Mouse (Mus musculus): ENCODE data around the gene Slc47a2. TPM values are rescaled to one million over a fixed set of nuclear protein-coding genes. Genes with fewer than 3 reads are reported as not detected.

The Slc47a2 gene
- polyA plus RNA-seq, 1 experiment from 2014 or later, result 0.17 TPM

DNA sequence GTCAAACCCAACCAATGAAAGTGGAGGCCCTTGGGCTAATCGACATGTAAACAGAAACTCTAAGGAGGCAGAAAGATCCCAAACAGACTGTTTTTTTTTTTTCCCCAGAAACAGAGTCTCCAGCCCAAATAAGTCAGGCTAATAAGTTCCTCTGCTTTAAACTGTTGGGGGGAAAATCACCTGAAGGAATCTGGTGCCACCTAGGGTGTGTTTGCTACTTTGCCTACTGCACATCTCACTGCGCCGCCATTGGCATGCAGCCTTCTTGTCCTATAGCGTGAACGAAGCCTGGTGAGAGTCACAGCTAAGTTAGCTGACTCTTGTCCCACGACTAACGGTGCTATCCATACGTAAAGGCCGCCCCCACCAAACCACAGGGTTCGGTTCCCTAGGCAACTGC is 5.1 kb downstream of the Slc47a2 start:
- DNase-seq (ENCODE audit: low spot score) (no peak), ATAC-seq (replicated peaks; ENCODE audit: low FRiP score, low read depth) (no peak)
- no peak overlapping the region for H3K27ac ChIP-seq
- no peak overlapping the region for H3K4me3 ChIP-seq (replicated peaks; ENCODE audit: low read depth, low read length)
- no peak overlapping the region for H3K4me2 ChIP-seq (ENCODE audit: low read length)
- 71% methylated on average over 10 of the region's 10 CpGs for WGBS
- H3K9ac ChIP-seq (ENCODE audit: low read depth, low read length), result no peak overlapping the region
- no peaks in the 10 kb centered on the region for H3K36me3 ChIP-seq (ENCODE audit: insufficient read depth, low read length)
- H3K27me3 ChIP-seq (ENCODE audit: insufficient read depth, low read length), result 0 out of 2 replicates have a peak, but pooled peaks cover 6% of the 10 kb centered on the region
- peak; percentile 65 for TF ChIP-seq CTCF (IDR thresholded peaks at IDR 0.05; ENCODE audit: low read depth)
- no peaks in the 10 kb centered on the region for H3K9me3 ChIP-seq (replicated peaks; ENCODE audit: low read length)
- H3K4me1 ChIP-seq (replicated peaks; ENCODE audit: insufficient read depth, low read length), result peaks cover 8% of the 10 kb centered on the region; the same call in 1 of the 2 replicates

DNA sequence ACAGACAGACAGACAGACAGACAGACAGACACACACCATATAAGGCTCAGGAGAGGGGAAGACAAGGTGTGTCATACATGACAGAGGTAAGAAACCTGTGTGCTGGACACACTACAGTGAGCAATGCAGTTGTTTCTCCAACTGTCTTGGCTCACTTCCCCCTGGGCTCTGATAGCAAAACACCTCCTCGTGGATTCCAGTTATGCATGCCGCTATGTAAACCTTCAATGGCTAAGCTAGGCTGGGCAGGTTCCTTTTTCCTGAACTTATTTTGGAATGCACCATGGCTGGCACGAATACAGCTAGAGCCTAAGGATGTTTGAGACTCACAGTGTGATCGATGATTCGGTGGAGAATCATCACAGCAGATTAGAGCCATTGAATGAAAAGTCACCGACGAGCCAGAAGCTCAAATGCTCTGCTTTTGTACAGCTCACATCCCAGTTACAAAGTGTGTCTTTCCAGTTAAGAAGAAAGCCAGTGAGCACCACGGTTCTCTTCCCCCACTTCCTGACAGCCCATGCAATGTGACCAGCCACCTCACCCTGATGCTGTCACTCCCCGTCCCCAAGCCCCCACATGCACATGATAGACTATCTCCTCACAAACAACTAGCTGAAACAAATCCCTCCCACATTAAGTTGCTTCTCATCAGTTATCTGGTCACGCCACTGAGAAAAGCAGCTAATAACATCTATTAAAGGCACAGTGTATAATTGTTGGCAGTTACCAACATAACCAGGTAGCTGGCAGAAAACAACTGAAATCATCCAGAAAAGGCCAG is 21.6 kb downstream of the Slc47a2 start:
- Histone ChIP-seq H3K9me3 (replicated peaks; ENCODE audit: low read length) (no peaks in the 10 kb centered on the region), H3K36me3 (ENCODE audit: insufficient read depth, low read length) (no peaks in the 10 kb centered on the region), H3K9ac (ENCODE audit: low read depth, low read length) (no peak overlapping the region), H3K27ac (no peak overlapping the region), H3K4me2 (ENCODE audit: low read length) (no peak overlapping the region), H3K27me3 (ENCODE audit: insufficient read depth, low read length) (no peaks in the 10 kb centered on the region), H3K4me3 (replicated peaks; ENCODE audit: low read depth, low read length) (no peak overlapping the region), H3K4me1 (replicated peaks; ENCODE audit: insufficient read depth, low read length) (no peaks in the 10 kb centered on the region)
- no peak for TF ChIP-seq CTCF (IDR thresholded peaks at IDR 0.05; ENCODE audit: low read depth)
- 55% methylated on average over 10 of the region's 10 CpGs for WGBS
- ATAC-seq (replicated peaks; ENCODE audit: low FRiP score, low read depth) (no peak), DNase-seq (ENCODE audit: low spot score) (no peak)

DNA sequence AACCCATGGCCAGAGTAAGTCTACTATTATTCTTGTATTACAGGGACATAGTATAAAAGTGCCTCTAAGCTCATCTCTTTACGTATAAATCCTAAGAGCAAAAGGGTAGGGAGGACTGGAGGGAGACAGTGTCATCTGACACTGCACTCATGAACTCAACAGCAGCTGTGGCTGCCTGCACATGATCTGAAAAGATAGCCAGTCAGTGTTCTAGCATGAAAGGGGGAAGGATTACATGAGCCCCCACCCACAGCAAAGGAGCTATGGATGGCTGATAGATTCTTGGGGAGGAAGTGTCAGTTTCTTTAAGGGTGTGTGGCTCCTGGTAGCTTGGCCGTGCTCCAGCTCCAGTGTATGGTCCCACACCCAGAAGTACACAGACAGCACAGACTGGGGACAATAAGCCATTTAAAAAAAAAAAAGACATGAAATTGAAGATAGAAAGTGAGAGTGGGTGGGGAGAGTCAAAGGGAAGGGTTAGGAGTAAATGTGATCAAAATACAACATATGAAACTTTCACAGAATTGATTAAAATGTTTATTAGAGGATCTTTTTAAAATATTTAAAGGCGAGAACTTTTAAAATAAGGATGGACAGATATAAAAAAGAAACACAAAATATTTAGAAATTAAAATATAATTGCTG is 22.6 kb downstream of the Slc47a2 start:
- Histone ChIP-seq H3K4me1 (replicated peaks; ENCODE audit: insufficient read depth, low read length) (no peaks in the 10 kb centered on the region), H3K4me2 (ENCODE audit: low read length) (no peak overlapping the region), H3K9ac (ENCODE audit: low read depth, low read length) (no peak overlapping the region), H3K9me3 (replicated peaks; ENCODE audit: low read length) (no peaks in the 10 kb centered on the region), H3K36me3 (ENCODE audit: insufficient read depth, low read length) (no peaks in the 10 kb centered on the region), H3K27me3 (ENCODE audit: insufficient read depth, low read length) (no peaks in the 10 kb centered on the region), H3K4me3 (replicated peaks; ENCODE audit: low read depth, low read length) (no peak overlapping the region), H3K27ac (no peak overlapping the region)
- TF ChIP-seq CTCF (IDR thresholded peaks at IDR 0.05; ENCODE audit: low read depth), result no peak
- DNase-seq (ENCODE audit: low spot score) (peak; percentile 65), ATAC-seq (replicated peaks; ENCODE audit: low FRiP score, low read depth) (no peak)
- WGBS, result 46% methylated on average over 3 of the region's 3 CpGs

DNA sequence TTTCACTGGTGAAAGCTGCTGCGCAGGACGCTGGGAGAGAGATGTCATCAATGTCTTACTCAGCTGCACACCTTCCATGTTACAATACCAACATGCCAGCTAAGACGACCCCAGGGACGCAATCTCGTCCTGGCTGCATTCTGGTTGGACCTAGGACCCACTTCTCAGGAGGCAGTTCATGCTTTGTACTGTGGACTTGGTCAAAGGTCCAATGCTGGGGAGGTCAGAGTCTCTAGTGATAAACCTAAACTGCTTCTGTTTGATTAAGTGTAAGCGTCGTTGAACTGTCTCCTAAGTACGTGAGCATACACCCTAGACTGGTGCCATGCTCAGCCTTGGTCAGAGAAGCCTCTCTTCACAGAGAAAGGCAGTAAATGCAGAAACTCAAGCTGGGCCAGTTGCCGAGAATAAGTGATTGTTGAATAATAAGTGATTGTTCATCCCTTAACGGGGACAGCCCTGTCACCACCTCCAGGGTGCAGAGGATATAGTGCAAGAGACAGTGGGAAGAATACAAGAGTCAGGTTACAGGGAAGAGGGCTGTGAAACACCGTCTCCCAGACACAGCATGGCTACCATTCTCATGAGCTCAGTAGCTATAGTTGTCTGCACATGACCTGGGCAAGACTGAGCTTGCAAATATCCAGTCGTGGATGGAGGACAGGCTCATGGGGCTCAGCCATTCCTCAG is 23.3 kb downstream of the Slc47a2 start:
- H3K4me1 ChIP-seq (replicated peaks; ENCODE audit: insufficient read depth, low read length), result no peaks in the 10 kb centered on the region
- WGBS, result 39% methylated on average over 12 of the region's 12 CpGs
- no peaks in the 10 kb centered on the region for H3K9me3 ChIP-seq (replicated peaks; ENCODE audit: low read length)
- no peak overlapping the region for H3K4me3 ChIP-seq (replicated peaks; ENCODE audit: low read depth, low read length)
- H3K27me3 ChIP-seq (ENCODE audit: insufficient read depth, low read length), result no peaks in the 10 kb centered on the region
- no peak for TF ChIP-seq CTCF (IDR thresholded peaks at IDR 0.05; ENCODE audit: low read depth)
- H3K4me2 ChIP-seq (ENCODE audit: low read length), result no peak overlapping the region
- no peak for DNase-seq (ENCODE audit: low spot score)
- H3K27ac ChIP-seq, result no peak overlapping the region
- H3K9ac ChIP-seq (ENCODE audit: low read depth, low read length), result no peak overlapping the region
- no peak for ATAC-seq (replicated peaks; ENCODE audit: low FRiP score, low read depth)
- H3K36me3 ChIP-seq (ENCODE audit: insufficient read depth, low read length), result no peaks in the 10 kb centered on the region

- no peak for TF ChIP-seq CTCF (IDR thresholded peaks at IDR 0.05; ENCODE audit: low read depth)
- Histone ChIP-seq H3K27ac (no peak overlapping the region), H3K36me3 (ENCODE audit: insufficient read depth, low read length) (no peaks in the 10 kb centered on the region), H3K9ac (ENCODE audit: low read depth, low read length) (no peak overlapping the region), H3K4me2 (ENCODE audit: low read length) (no peak overlapping the region), H3K4me3 (replicated peaks; ENCODE audit: low read depth, low read length) (no peak overlapping the region), H3K4me1 (replicated peaks; ENCODE audit: insufficient read depth, low read length) (no peaks in the 10 kb centered on the region), H3K27me3 (ENCODE audit: insufficient read depth, low read length) (no peaks in the 10 kb centered on the region), H3K9me3 (replicated peaks; ENCODE audit: low read length) (no peaks in the 10 kb centered on the region)
- 51% methylated on average over 2 of the region's 2 CpGs for WGBS
- DNase-seq (ENCODE audit: low spot score), result no peak
- no peak for ATAC-seq (replicated peaks; ENCODE audit: low FRiP score, low read depth)
Observed at GRCm38 (mm10) chr11:61316864-61317263, 25.8 kb downstream of the Slc47a2 start.

- WGBS, result 54% methylated on average over 7 of the region's 7 CpGs
- Histone ChIP-seq H3K9ac (ENCODE audit: low read depth, low read length) (no peak overlapping the region), H3K4me1 (replicated peaks; ENCODE audit: insufficient read depth, low read length) (no peaks in the 10 kb centered on the region), H3K27me3 (ENCODE audit: insufficient read depth, low read length) (no peaks in the 10 kb centered on the region), H3K4me3 (replicated peaks; ENCODE audit: low read depth, low read length) (no peak overlapping the region), H3K4me2 (ENCODE audit: low read length) (no peak overlapping the region), H3K36me3 (ENCODE audit: insufficient read depth, low read length) (no peaks in the 10 kb centered on the region), H3K27ac (no peak overlapping the region), H3K9me3 (replicated peaks; ENCODE audit: low read length) (no peaks in the 10 kb centered on the region)
- TF ChIP-seq CTCF (IDR thresholded peaks at IDR 0.05; ENCODE audit: low read depth), result no peak
- DNase-seq (ENCODE audit: low spot score), result no peak
- ATAC-seq (replicated peaks; ENCODE audit: low FRiP score, low read depth), result no peak
Observed at GRCm38 (mm10) chr11:61310321-61310720, 32.3 kb downstream of the Slc47a2 start.
